Comparison of ENCODE assay signal across 15 mouse cellular contexts in the genomic region with DNA sequence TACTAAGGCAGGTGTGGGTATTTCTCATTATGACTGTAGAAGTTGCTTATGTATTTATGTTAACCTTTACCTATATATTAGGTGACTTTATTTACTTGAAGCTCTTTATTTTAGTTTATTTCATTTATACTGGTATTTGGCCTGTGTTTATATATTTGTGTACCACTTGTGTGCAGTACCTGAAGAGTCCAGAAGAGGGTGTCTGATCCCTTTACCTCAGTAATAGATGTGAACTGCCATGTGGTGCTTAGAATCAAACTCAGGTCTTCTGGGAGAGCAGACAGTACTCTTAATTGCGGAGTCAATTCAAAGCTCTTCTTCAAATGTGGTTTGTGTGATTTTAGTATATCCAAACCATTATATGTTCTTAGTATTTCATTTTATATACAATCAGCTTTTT. TPM values are rescaled to one million over a fixed set of nuclear protein-coding genes. Genes with fewer than 3 reads are reported as not detected.
DNase-seq lines count a peak whose midpoint lies in the region; ATAC-seq and TF ChIP-seq lines count a peak whose summit lies in the region.
"Had no signal": no experiment of that assay in that cellular context is flagged by ENCODE, and none has a peak within 500 bp of the region (broad histone marks: within the 10 kb centered on the region; RNA-seq: fewer than 3 reads in every experiment).

No protein-coding gene starts in this region.

- intact Hi-C loops in gastrocnemius, adult 2 months (cut with DNase I), result no loop called here

- 98% methylated on average over 1 of the region's 1 CpGs for whole genome bisulfite sequencing in lung, adult 2 months

- no peak for ATAC-seq in monocyte, adult 5-6 weeks (replicated peaks; ENCODE audit: insufficient number of reproducible peaks, low FRiP score, low TSS enrichment, poor library complexity, severe bottlenecking)
- ATAC-seq: midbrain, embryonic 13.5 days had no signal

- TF ChIP-seq CTCF in gastrocnemius, adult 2 months (IDR thresholded peaks at IDR 0.05), result peak; percentile 44
- 0 out of 2 replicates have a peak, but pooled peaks have one; percentile 6 for TF ChIP-seq CTCF in lung, adult 2 months (IDR thresholded peaks at IDR 0.05; ENCODE audit: insufficient read depth, low read length)

- TF ChIP-seq POLR2A in lung, adult 2 months (IDR thresholded peaks at IDR 0.05; ENCODE audit: borderline replicate concordance, extremely low read depth, low read depth, low read length), result no peak

- no peak for DNase-seq in gastrocnemius, adult 2 months
- no peak for DNase-seq in gastrocnemius, adult 8-10 months (ENCODE audit: low spot score in 2 of 2)
- no peak for DNase-seq in lung, adult 2 months
- DNase-seq in lung, postnatal 25 days (ENCODE audit: low spot score), result no peak
- DNase-seq in B cell, adult 2 months, result peak; percentile 23 to 43
- DNase-seq in WW6 (ENCODE audit: low read depth, low spot score), result peak; percentile 18
- DNase-seq in right cerebral cortex, postnatal 4 days, result no peak
- DNase-seq: adrenal gland, postnatal 10 days; cerebellum, adult 18-20 months; kidney, postnatal 10 days had no signal

- H3K27ac ChIP-seq in gastrocnemius, adult 2 months, result no peak overlapping the region
- H3K27ac ChIP-seq: embryonic facial prominence, embryonic 13.5 days; hindbrain, embryonic 10.5 days; liver, embryonic 15.5 days; midbrain, embryonic 13.5 days had no signal

- H3K4me1 ChIP-seq in lung, adult 2 months (ENCODE audit: control insufficient read depth, insufficient read depth, low read length), result peaks cover 7% of the 10 kb centered on the region
- H3K4me1 ChIP-seq: embryonic facial prominence, embryonic 13.5 days; hindbrain, embryonic 10.5 days; liver, embryonic 15.5 days; midbrain, embryonic 13.5 days had no signal

- no peak overlapping the region for H3K4me3 ChIP-seq in gastrocnemius, adult 2 months
- H3K4me3 ChIP-seq in lung, adult 2 months (replicated peaks; ENCODE audit: extremely low read depth, low read depth, low read length), result no peak overlapping the region
- H3K4me3 ChIP-seq: embryonic facial prominence, embryonic 13.5 days; hindbrain, embryonic 10.5 days; liver, embryonic 15.5 days; midbrain, embryonic 13.5 days had no signal

RNA-seq across cellular contexts. Expression of a gene that starts 35.6 kb away (rescaled TPM):
- total RNA-seq in gastrocnemius, adult 2 months (2021), result 10 to 100 TPM; 42.1 to 44.7 TPM
- total RNA-seq in gastrocnemius, adult 8-10 months (2022), result 10 to 100 TPM; 37.2 to 49.4 (median 40.8) TPM
- polyA plus RNA-seq in lung, adult 2 months (2012; rRNA removed), result 11.8 and 13.5 TPM in 2 replicates
- 121 to 139 TPM (median 122 TPM) in 3 replicates for total RNA-seq in monocyte, adult 5-6 weeks (2017)

Comparison
In these comparisons a context has a peak if more than half of its experiments do, and no peak if none do; other contexts are left out.
1. DNase-seq: peak in B cell, adult 2 months (2 of 2) and WW6 (single experiment); none in gastrocnemius, adult 2 months (single experiment), gastrocnemius, adult 8-10 months (0 of 2), lung, adult 2 months (single experiment), lung, postnatal 25 days (single experiment) and right cerebral cortex, postnatal 4 days (single experiment).